Mouse (Mus musculus): ENCODE results near the gene Atg7. TPM values are rescaled to one million over a fixed set of nuclear protein-coding genes. Genes with fewer than 3 reads are reported as not detected.

Gene Atg7
- total and polyA plus RNA-seq, 2 experiments from 2014 or later: 16.6 to 17.5 TPM

GRCm38 (mm10) chr6:114748419-114748818, 105.5 kb downstream of the Atg7 start:
- no peak for ATAC-seq
- Histone ChIP-seq H3K27ac (no peak overlapping the region), H3K27me3 (ENCODE audit: insufficient read depth, low read length) (no peaks in the 10 kb centered on the region), H3K9ac (replicated peaks; ENCODE audit: low read length) (no peak overlapping the region), H3K4me2 (ENCODE audit: low read depth, low read length) (no peak overlapping the region), H3K4me1 (ENCODE audit: insufficient read depth, low read length) (no peaks in the 10 kb centered on the region), H3K36me3 (ENCODE audit: insufficient read depth, low read length) (no peaks in the 10 kb centered on the region), H3K4me3 (ENCODE audit: low read length) (no peak overlapping the region), H3K9me3 (ENCODE audit: low read length) (no peaks in the 10 kb centered on the region)
- WGBS: 86% methylated on average over 3 of the region's 3 CpGs
- no peak for TF ChIP-seq CTCF (IDR thresholded peaks at IDR 0.05; ENCODE audit: low read depth)
- no peak for DNase-seq (ENCODE audit: low spot score)

- Histone ChIP-seq H3K27me3 (ENCODE audit: insufficient read depth, low read length) (no peaks in the 10 kb centered on the region), H3K4me3 (ENCODE audit: low read length) (no peak overlapping the region), H3K9ac (replicated peaks; ENCODE audit: low read length) (no peak overlapping the region), H3K9me3 (ENCODE audit: low read length) (no peaks in the 10 kb centered on the region), H3K4me2 (ENCODE audit: low read depth, low read length) (no peak overlapping the region), H3K4me1 (ENCODE audit: insufficient read depth, low read length) (no peaks in the 10 kb centered on the region), H3K27ac (no peak overlapping the region), H3K36me3 (ENCODE audit: insufficient read depth, low read length) (no peaks in the 10 kb centered on the region)
- DNase-seq (ENCODE audit: low spot score) (no peak), ATAC-seq (no peak)
- whole genome bisulfite sequencing: 94% methylated on average over 3 of the region's 3 CpGs
- no peak for TF ChIP-seq CTCF (IDR thresholded peaks at IDR 0.05; ENCODE audit: low read depth)
These were observed 106.0 kb downstream of the Atg7 start for GRCm38 (mm10) chr6:114748882-114749281.

- no peak overlapping the region for H3K4me2 ChIP-seq (ENCODE audit: low read depth, low read length)
- H3K27me3 ChIP-seq (ENCODE audit: insufficient read depth, low read length): no peaks in the 10 kb centered on the region
- H3K4me3 ChIP-seq (ENCODE audit: low read length): no peak overlapping the region
- DNase-seq (ENCODE audit: low spot score) (no peak), ATAC-seq (no peak)
- WGBS: 85% methylated on average over 7 of the region's 7 CpGs
- no peaks in the 10 kb centered on the region for H3K4me1 ChIP-seq (ENCODE audit: insufficient read depth, low read length)
- no peaks in the 10 kb centered on the region for H3K9me3 ChIP-seq (ENCODE audit: low read length)
- no peak for TF ChIP-seq CTCF (IDR thresholded peaks at IDR 0.05; ENCODE audit: low read depth)
- no peak overlapping the region for H3K9ac ChIP-seq (replicated peaks; ENCODE audit: low read length)
- no peaks in the 10 kb centered on the region for H3K36me3 ChIP-seq (ENCODE audit: insufficient read depth, low read length)
- H3K27ac ChIP-seq: no peak overlapping the region
These were observed 115.9 kb downstream of the Atg7 start for GRCm38 (mm10) chr6:114758795-114759194.

DNA sequence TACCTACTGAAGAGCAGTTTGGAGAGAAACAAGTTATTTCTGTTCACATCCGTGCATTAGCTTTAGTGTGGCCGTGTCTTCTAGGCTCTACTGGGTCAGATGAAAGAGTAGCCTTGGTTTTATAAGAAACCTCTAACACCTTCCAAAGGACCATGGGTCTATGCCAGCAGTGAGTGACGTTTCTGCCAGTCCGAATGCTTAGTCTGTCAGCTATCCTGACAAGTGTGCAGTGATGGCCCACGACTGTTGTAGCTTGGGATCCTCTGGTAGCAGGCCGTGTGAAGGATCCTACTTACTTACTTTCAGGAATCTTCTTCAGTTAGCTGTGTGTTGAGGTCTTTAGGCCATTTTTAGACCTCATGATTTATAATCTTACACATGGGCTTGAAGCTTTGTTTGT, 123.4 kb downstream of the Atg7 start:
- DNase-seq (ENCODE audit: low spot score) (no peak), ATAC-seq (no peak)
- no peaks in the 10 kb centered on the region for H3K4me1 ChIP-seq (ENCODE audit: insufficient read depth, low read length)
- no peaks in the 10 kb centered on the region for H3K27me3 ChIP-seq (ENCODE audit: insufficient read depth, low read length)
- H3K9me3 ChIP-seq (ENCODE audit: low read length): no peaks in the 10 kb centered on the region
- 90% methylated on average over 6 of the region's 6 CpGs for WGBS
- no peak for TF ChIP-seq CTCF (IDR thresholded peaks at IDR 0.05; ENCODE audit: low read depth)
- H3K4me3 ChIP-seq (ENCODE audit: low read length): no peak overlapping the region
- H3K27ac ChIP-seq: no peak overlapping the region
- no peak overlapping the region for H3K4me2 ChIP-seq (ENCODE audit: low read depth, low read length)
- no peaks in the 10 kb centered on the region for H3K36me3 ChIP-seq (ENCODE audit: insufficient read depth, low read length)
- H3K9ac ChIP-seq (replicated peaks; ENCODE audit: low read length): no peak overlapping the region

DNA sequence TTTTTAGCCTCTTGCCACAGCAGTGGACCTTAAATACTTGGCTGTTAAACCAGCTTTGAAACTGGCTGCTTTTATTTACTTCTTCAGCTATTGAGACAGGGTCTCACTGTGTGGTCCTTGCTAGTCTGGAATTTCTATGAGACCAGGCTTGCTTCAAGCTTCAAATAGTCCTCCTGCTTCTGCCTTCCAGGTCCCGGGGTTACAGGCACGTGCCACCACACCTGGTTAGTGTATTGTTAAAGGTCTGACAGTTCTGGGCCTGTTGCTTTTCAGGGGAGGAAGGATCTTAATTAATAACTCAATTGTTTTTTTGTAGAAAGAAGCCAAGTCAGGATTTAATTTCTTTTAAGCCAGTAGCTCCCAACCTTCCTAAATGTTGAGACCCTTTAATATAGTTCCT, 124.8 kb downstream of the Atg7 start:
- H3K27ac ChIP-seq: no peak overlapping the region
- WGBS: 74% methylated on average over 2 of the region's 2 CpGs
- H3K27me3 ChIP-seq (ENCODE audit: insufficient read depth, low read length): no peaks in the 10 kb centered on the region
- H3K9ac ChIP-seq (replicated peaks; ENCODE audit: low read length): no peak overlapping the region
- H3K4me3 ChIP-seq (ENCODE audit: low read length): no peak overlapping the region
- no peaks in the 10 kb centered on the region for H3K4me1 ChIP-seq (ENCODE audit: insufficient read depth, low read length)
- no peaks in the 10 kb centered on the region for H3K36me3 ChIP-seq (ENCODE audit: insufficient read depth, low read length)
- TF ChIP-seq CTCF (IDR thresholded peaks at IDR 0.05; ENCODE audit: low read depth): no peak
- H3K4me2 ChIP-seq (ENCODE audit: low read depth, low read length): no peak overlapping the region
- ATAC-seq: no peak
- DNase-seq (ENCODE audit: low spot score): no peak
- H3K9me3 ChIP-seq (ENCODE audit: low read length): no peaks in the 10 kb centered on the region

DNA sequence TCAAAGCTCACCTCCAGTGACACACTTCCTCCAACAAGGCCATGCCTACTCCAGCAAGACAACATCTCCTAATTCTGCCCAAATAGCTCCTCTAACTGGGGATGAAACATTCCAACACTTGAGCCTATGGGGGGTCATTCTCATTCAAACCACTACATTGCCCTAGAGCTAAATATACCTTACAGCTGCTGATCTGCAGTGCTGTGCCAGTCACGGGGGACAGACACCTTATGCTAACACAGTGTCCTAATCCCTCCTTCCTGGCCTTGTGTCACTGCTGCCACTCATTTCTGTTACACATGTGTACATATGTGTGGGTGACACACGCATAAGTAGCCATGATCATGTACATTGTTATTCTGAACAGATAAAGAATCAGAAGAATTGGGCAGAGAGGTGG, 127.4 kb downstream of the Atg7 start:
- H3K27ac ChIP-seq: no peak overlapping the region
- ATAC-seq (no peak), DNase-seq (ENCODE audit: low spot score) (no peak)
- no peaks in the 10 kb centered on the region for H3K27me3 ChIP-seq (ENCODE audit: insufficient read depth, low read length)
- H3K9me3 ChIP-seq (ENCODE audit: low read length): no peaks in the 10 kb centered on the region
- 81% methylated on average over 2 of the region's 2 CpGs for WGBS
- H3K4me2 ChIP-seq (ENCODE audit: low read depth, low read length): no peak overlapping the region
- H3K4me1 ChIP-seq (ENCODE audit: insufficient read depth, low read length): no peaks in the 10 kb centered on the region
- no peaks in the 10 kb centered on the region for H3K36me3 ChIP-seq (ENCODE audit: insufficient read depth, low read length)
- no peak overlapping the region for H3K4me3 ChIP-seq (ENCODE audit: low read length)
- no peak for TF ChIP-seq CTCF (IDR thresholded peaks at IDR 0.05; ENCODE audit: low read depth)
- no peak overlapping the region for H3K9ac ChIP-seq (replicated peaks; ENCODE audit: low read length)

DNA sequence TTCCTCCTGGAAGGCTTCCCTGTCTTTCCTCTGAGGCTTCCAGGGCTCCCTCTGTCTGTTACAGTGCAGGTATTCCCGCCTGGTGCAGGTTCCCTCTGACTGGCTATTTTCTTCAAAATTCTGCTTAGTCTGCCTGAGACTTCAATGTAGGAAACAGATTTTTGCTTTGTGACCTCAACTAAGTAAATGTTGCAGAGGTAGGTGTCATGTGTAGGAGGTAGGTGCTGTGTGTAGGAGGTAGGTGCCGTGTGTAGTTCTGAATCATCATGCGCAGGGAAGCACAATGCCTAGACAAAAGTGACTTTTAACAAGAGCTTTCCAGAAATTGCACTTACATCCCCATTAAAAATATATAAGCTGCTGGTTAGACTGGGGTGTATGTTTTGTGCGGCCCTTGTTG, 128.6 kb downstream of the Atg7 start:
- no peak for TF ChIP-seq CTCF (IDR thresholded peaks at IDR 0.05; ENCODE audit: low read depth)
- WGBS: 86% methylated on average over 4 of the region's 4 CpGs
- DNase-seq (ENCODE audit: low spot score): no peak
- H3K4me1 ChIP-seq (ENCODE audit: insufficient read depth, low read length): no peaks in the 10 kb centered on the region
- no peak for ATAC-seq
- no peak overlapping the region for H3K4me3 ChIP-seq (ENCODE audit: low read length)
- H3K9me3 ChIP-seq (ENCODE audit: low read length): no peaks in the 10 kb centered on the region
- H3K27me3 ChIP-seq (ENCODE audit: insufficient read depth, low read length): no peaks in the 10 kb centered on the region
- H3K36me3 ChIP-seq (ENCODE audit: insufficient read depth, low read length): no peaks in the 10 kb centered on the region
- no peak overlapping the region for H3K9ac ChIP-seq (replicated peaks; ENCODE audit: low read length)
- no peak overlapping the region for H3K4me2 ChIP-seq (ENCODE audit: low read depth, low read length)
- no peak overlapping the region for H3K27ac ChIP-seq

Data from hindbrain, postnatal 0 days (tissue).